Mouse (Mus musculus) erythroid progenitor cell, adult 5-6 weeks (primary cell): ENCODE data around the gene Phactr2. TPM values are rescaled to one million over a fixed set of nuclear protein-coding genes. Genes with fewer than 3 reads are reported as not detected.

Experiments used
- ATAC-seq: replicated peaks from 2 replicates; pipeline ENCODE4 v1.8.0; 2016; ENCODE audit warnings: moderate number of reproducible peaks, mild to moderate bottlenecking, moderate TSS enrichment, inconsistent platforms; ENCODE audit not compliant: poor library complexity, low FRiP score, severe bottlenecking
- total RNA-seq, 2 experiments: library from RNA; stranded (forward) in 1 of 2; stranded (reverse) in 1 of 2; fragments of 150-400 nt in 1 of 2; fragments of 186-747, 209-891 nt in 1 of 2; gene quantifications; 2 replicates each; pipeline versions ENCODE4 v1.2.3 to v1.2.4; 2015 to 2017; ENCODE audit warnings: low replicate concordance in 2 of 2

Gene Phactr2
- total RNA-seq, 2 experiments from 2014 or later, result 5.0 to 6.9 TPM

DNA sequence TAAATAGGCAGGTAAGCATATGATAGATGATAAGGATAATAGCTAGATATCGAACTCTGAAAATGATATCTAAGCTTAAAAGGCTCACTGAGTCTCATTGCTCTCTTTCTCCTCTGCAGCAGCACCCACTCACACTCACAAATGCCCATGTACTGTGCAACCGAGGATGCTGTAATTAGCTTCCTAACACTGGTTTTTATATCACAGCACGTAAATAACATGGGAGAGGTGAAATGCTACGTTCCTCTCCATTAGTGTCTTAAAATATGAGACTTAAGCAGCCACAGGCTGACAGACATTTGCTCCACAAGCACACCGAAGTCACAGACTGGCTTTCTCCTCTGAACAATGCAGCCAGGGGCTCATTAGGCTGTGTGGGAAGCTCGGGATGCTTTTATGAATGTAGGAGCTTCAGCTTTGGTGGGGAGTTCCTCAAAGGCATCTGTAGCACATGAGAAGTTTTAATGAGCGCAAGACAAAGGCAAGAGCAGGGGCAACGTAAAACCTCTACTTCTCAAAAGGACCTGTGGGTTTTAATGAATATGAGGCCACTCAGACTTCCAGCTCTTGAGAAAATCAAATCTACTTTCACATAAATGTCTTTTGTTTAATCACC is 58.6 kb downstream of the Phactr2 start:
- no peak for ATAC-seq

DNA sequence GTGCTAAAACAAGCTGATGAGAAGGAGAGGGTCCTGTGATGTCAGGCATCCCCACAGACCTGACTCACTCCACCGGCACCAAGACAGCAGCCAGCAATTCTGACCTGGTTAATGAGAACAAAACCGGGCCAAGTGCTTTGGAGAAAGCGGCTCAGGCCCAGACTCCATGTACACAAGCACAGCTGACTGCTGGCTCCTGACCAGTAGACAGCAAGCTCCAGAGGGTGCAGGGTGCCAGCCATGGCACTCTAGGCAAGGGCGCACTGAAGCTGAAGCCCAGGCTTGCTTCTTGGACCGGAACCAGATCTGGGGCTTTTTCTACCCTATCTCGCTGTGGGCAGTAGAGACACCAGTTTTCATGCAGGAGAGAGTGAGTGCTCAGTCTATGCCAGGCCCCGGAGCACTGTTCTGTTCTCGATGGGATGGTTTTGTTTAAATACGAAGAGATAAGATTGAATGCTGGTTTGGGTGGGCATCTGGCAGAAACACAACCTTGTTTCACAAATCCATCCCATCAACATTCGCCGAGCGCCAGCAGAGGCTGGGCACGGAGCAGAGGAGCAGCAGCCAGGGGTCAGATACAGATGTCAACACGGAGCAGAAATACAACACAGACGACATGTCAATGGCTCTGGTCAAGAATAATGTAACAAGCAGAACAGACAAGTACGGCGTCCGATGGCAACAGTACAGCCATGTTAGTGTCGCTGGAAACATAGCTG is 61.8 kb downstream of the Phactr2 start:
- ATAC-seq, result no peak

DNA sequence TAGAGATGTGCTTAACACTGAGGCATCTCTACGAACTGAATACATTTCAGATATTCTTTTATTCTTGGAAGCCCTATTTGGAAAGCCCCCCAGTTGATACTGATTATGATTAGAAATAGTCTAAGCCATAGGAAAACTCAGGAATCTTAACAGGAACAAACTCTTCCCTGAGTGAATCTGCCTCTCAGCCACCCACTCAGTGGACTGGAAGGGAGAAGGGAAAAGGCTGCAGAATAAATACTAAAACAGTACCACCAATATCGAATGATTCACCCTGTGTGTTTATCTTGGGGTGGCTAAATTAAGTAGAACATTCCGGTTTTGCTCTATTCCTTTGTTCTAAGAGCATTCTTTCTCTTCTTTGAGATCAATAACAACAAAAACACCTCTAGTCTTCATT is 63.2 kb downstream of the Phactr2 start:
- no peak for ATAC-seq

DNA sequence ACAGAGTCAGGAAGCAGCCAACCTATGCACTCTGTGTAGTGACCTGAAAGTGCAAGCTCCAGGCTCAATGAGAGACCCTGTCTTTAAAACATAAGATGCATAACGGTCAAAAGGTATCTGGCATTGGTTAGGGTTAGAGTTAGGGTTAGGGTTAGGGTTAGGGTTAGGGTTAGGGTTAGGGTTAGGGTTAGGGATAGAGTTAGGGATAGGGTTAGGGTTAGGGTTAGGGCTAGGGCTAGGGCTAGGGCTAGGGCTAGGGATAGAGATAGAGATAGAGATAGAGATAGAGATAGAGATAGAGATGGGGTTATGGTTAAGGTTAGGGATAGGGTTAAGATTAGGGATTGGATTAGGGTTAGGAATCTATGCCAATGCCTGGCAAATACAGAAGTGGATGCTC is 72.2 kb downstream of the Phactr2 start:
- ATAC-seq, result no peak

DNA sequence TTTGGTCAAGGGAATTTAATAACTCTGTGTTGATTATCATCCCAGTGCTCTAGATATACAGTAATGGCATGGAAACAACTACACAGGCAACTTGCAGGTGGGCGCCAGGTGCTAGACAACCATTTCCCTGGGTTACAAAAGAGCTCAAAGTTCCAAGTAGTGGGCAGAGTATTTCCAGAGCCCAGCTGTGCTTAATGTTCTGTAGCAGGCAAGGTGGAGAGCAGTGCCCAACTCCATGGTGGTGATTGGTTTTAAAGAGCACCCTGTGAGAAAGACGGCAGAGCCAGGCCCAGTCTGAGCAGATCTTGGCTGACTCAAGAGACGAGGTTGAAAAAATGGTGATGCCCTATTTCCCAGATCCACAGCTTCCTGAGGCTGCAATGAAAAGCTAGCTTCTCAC is 78.5 kb downstream of the Phactr2 start:
- ATAC-seq, result no peak

- ATAC-seq, result no peak
These were observed 80.2 kb downstream of the Phactr2 start for GRCm38 (mm10) chr10:13394000-13394399.

- no peak for ATAC-seq
These were observed 85.9 kb downstream of the Phactr2 start for GRCm38 (mm10) chr10:13388116-13388922.

DNA sequence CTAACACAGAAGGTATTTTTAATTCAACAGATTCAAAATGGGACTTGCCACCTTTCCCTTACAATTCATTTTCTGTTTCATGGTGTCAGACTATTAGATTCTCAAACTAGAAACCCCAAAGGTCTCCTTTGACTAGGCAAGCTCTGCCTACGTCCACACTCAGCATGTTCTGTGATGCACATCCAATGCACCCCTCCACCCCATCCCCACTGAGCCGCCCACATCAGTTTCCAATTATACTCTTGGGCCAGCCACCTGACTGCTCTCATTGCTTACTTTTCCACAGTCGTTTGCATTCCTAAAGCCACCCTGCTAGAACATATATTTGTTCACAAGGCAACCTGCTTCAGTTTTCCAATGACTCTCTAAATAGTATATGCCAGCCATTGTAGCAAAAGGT is 89.3 kb downstream of the Phactr2 start:
- ATAC-seq, result no peak

DNA sequence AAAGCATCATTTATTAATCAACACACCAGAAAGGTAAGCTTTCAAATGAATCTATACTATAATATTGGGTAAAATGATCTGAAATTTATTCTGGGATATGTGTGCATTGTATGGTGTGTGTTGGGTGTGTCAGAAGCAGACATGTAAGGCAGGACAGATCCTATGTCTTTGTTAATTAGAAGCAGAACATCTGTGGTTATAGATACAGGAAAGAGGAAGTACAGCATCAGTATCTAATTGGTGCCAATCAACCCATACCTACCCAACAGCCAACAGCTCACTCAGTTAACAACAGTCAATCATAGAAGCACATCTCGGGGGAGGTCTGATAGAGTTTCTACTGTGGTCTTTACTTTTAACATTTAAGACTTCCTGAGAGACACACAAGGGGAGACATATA is 96.3 kb downstream of the Phactr2 start:
- no peak for ATAC-seq

DNA sequence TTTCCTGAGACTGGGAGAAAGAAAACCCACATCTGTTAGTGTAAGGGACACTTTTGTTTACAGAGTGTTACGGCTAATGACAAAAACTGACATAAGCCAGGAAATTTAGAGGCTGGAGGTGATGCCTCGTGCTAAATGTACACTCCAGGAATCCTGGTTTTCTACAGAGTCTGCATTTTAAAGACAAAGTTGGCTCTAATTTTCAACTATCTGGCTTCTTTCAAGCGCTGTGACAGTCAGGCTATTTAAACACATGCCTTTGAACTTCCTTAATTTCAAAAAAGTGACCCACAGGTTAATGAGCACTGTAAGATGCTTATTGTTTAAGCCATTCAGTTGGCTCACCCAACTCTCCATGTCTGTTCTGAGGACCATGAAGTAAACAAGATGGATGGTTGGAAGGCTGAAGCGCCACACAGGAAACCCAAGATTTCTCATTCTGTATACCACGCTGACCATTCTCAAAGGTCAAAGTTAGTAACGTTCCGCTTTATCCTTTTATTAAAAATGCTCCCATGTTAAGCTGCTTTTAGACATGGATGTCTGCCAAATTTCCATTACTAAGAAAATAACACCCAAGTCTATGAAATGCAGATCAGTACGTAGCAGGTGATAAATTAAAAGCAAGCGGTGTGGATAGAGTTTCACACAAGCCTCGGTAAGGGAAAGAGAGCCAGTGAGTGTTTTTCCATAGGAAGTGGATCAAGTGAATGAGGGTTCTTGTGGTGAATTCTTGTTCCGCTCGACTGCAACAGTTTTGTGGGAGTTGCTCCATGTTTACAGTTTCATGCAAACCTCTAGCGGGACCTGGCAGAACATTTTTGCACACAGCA is 97.6 kb downstream of the Phactr2 start:
- ATAC-seq, result no peak

DNA sequence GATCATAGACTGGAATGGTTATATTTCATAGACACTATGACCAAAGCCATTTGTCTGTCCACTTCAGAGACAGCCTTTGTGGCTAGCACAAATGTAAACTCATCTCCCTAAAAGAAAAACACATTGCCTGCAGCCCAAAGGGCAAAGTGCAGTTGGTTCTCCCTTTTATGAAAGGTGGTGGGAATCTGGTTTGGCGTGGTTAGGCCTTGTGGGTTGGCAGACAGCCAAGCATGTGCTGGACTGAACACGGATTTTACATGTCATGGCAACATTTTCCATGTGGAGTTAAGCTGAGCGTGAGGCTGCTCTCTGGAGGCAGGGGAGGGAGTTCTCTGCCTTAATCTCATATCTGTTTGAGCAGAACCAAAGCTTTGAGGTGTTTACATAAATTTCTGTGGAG is 98.4 kb downstream of the Phactr2 start:
- ATAC-seq, result no peak

DNA sequence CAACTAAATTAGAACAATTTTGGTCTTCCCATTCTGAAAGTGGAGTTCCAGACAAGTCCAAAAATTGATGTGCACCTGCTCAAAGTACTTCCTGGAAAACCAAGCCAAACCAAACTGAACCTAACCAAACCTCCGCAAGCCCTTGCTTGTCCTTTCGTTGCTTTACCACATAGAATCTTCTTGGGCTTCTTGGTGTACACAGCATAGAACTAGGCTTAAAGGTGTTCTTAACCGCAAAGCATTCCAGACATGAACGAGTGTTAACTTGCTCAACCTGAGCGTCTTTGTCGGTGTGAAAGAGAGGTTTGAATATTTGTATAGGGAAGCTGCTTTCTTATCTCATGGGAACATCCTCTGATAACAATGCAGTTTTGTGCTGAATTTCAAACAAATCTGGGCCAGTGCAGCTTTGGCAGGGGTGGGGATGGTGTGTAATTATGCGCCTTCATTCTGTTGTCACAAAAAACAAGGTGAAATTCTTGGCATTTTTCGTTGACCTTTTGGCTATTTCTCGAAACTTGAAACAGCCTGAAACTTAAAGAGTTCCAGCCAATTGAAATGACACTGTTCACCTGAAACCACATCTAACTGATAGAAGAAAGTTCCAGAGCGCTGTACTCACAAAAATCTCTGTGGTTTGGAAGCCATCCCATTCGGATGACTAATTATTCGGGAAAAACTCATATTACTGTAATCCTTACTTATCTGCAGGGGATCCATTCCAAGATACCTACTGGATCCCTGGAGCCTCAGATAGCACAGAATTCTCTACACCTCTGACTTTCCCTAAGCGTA is 104.4 kb downstream of the Phactr2 start:
- ATAC-seq, result no peak

GRCm38 (mm10) chr10:13364286-13364580 is 110.0 kb downstream of the Phactr2 start:
- ATAC-seq, result no peak

DNA sequence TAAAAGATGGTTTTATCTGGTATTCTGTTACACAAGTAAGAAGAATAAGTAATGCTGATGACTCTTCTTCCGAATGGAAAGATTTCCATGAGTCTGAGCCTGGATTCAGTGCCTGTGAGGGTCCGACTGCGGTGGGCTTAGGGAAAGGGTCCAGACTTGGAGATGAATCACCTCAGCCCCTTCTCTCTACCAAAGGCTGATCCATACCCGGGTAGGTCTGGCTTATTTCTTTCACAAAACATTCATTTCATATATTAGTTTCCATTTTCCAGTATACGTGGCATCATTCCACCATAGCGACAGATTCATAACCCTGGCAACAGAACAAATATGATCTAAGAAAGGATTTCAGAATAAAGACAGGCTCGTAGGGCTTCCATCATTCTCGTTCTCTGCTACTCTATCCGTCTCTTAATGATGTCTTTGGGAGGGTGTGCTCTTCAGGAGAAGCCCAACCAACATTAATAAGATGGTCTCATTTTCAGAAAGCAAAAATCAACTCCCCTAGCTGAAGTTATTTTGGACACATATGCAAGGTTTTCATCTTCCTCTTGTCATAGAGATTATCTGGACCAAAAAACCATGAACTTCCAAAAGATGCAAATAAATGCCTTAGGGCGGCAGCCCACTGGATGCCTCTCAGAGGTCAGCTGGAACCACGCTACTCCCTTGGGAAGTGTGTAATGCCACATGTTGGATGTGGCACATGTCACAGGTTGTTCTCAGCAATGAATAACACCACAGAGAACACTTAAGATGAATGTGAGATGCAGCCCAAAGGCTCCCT is 110.5 kb downstream of the Phactr2 start:
- ATAC-seq, result no peak

DNA sequence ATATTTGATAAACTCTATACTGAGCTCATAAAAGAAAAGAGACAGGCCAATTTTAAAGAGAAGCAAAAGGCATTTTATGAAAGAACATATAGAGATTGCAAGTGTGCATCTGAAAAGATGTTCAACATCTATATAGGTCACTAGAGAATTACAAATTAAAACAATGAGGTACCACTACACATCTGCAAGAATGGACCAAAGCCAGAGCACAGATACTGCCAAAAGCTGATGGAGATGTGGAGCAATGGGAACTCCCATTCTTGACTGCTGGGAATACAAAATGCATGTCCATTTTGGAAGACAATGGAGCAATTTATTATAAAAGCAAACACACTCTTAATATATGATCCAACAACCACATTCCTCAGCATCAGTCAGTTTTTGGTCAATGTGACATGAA is 113.3 kb downstream of the Phactr2 start:
- no peak for ATAC-seq

DNA sequence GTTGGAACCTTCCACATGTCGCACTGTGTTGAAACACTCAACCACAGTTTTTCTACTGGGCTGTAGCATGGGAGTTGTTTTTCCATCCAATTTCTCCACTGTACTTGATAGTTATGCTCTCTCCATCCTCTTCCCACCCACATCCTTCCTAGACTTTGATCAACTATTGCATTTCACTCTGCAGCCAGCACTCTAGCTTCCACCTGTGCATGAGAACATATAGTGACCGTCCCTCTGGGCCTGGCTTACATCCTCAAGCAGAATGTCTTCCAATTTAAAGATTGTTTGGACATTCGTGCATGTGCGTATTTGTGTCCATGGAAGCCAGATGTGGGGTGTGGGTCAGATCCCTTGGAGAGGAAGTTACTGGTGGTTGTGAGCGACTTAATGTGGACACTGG is 114.4 kb downstream of the Phactr2 start:
- ATAC-seq, result no peak

- ATAC-seq, result no peak
These were observed 115.5 kb downstream of the Phactr2 start for GRCm38 (mm10) chr10:13358679-13359078.

DNA sequence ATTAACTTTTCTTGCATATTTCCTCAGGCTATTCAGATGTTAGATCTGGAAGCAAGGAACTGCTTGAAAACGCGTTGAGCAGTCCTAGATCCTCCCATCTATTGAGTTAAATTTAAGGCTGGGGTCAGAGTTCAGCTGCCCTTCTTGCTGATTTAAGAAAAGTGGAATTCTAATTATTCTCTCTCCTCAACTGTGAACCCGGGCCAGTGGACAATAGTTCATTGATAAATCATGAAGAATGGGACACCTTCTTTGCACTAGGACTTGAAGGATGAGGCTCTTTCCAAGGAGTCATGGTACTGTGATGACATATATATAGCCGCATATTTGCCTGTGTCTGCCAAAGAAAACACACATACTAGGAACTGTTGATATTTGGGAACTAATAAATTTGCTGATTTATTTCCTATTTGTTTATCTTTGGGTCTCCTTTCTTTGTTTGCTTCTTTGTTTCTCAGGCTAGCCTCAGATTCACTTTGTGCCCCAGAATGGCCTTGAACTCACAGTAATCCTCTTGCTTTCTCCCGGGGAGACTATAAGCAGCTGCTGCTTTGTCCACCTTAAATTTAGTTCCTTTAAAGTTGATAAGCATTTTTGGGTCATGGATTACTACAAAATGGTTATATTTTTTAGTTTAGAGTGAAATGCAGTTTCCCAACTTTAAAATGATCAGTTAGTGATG is 127.5 kb downstream of the Phactr2 start:
- no peak for ATAC-seq
